Mouse (Mus musculus): ENCODE measurements around the gene Dnaja3. TPM values are rescaled to one million over a fixed set of nuclear protein-coding genes. Genes with fewer than 3 reads are reported as not detected.

The Dnaja3 gene
- polyA plus RNA-seq, 1 experiment, result 72.9 TPM

GRCm38 (mm10) chr16:4616829-4617228, 23.0 kb upstream of the Dnaja3 start:
- 58% methylated on average over 4 of the region's 4 CpGs for WGBS
- DNase-seq, result peak; percentile 13
- no peak overlapping the region for H3K4me3 ChIP-seq (ENCODE audit: insufficient read depth, low read depth, low read length)
- no peak for TF ChIP-seq POLR2A (IDR thresholded peaks at IDR 0.05; ENCODE audit: low read depth, low read length)
- TF ChIP-seq CTCF (conservative IDR thresholded peaks at IDR 0.05; ENCODE audit: insufficient read depth, insufficient read length, low read depth, low read length), result no peak
- H3K36me3 ChIP-seq (ENCODE audit: control insufficient read depth, insufficient read depth, low read length), result peaks cover 3% of the 10 kb centered on the region; the same call in 1 of the 2 replicates
- no peak overlapping the region for H3K27ac ChIP-seq (ENCODE audit: insufficient read depth, low read depth, low read length)
- H3K4me1 ChIP-seq (ENCODE audit: control insufficient read depth, insufficient read depth, low read length), result peaks cover 41% of the 10 kb centered on the region
- no peaks in the 10 kb centered on the region for H3K27me3 ChIP-seq (replicated peaks; ENCODE audit: control insufficient read depth, insufficient read depth, low read length)

- Histone ChIP-seq H3K4me3 (ENCODE audit: insufficient read depth, low read depth, low read length) (peak overlapping the region; percentile 80), H3K36me3 (ENCODE audit: control insufficient read depth, insufficient read depth, low read length) (no peaks in the 10 kb centered on the region), H3K27ac (ENCODE audit: insufficient read depth, low read depth, low read length) (peak overlapping the region; percentile 85), H3K27me3 (replicated peaks; ENCODE audit: control insufficient read depth, insufficient read depth, low read length) (no peaks in the 10 kb centered on the region), H3K4me1 (ENCODE audit: control insufficient read depth, insufficient read depth, low read length) (peaks cover 25% of the 10 kb centered on the region)
- WGBS, result 15% methylated on average over 9 of the region's 9 CpGs
- DNase-seq, result peak; percentile 12
- no peak for TF ChIP-seq CTCF (conservative IDR thresholded peaks at IDR 0.05; ENCODE audit: insufficient read depth, insufficient read length, low read depth, low read length)
- no peak for TF ChIP-seq POLR2A (IDR thresholded peaks at IDR 0.05; ENCODE audit: low read depth, low read length)
Measured at GRCm38 (mm10) chr16:4624074-4624473, 15.7 kb upstream of the Dnaja3 start.

- Histone ChIP-seq H3K4me3 (ENCODE audit: insufficient read depth, low read depth, low read length) (peak within 1 kb of the TSS; percentile 80), H3K4me1 (ENCODE audit: control insufficient read depth, insufficient read depth, low read length) (peaks cover 27% of the 10 kb centered on the region), H3K27ac (ENCODE audit: insufficient read depth, low read depth, low read length) (peak within 1 kb of the TSS; percentile 85), H3K27me3 (replicated peaks; ENCODE audit: control insufficient read depth, insufficient read depth, low read length) (no peaks in the 10 kb centered on the region), H3K36me3 (ENCODE audit: control insufficient read depth, insufficient read depth, low read length) (no peaks in the 10 kb centered on the region)
- peak; percentile 96 for DNase-seq
- no peak for TF ChIP-seq POLR2A (IDR thresholded peaks at IDR 0.05; ENCODE audit: low read depth, low read length)
- no peak for TF ChIP-seq CTCF (conservative IDR thresholded peaks at IDR 0.05; ENCODE audit: insufficient read depth, insufficient read length, low read depth, low read length)
- under 1% methylated on average over 56 of the region's 56 CpGs for WGBS
Measured at GRCm38 (mm10) chr16:4624481-4625110, 15.2 kb upstream of the Dnaja3 start, which contains the start of gene Pam16. Gene Pam16 (minus strand): TSS chr16:4624988.

- Histone ChIP-seq H3K4me1 (ENCODE audit: control insufficient read depth, insufficient read depth, low read length) (peaks cover 22% of the 10 kb centered on the region), H3K4me3 (ENCODE audit: insufficient read depth, low read depth, low read length) (no peak overlapping the region), H3K36me3 (ENCODE audit: control insufficient read depth, insufficient read depth, low read length) (no peaks in the 10 kb centered on the region), H3K27me3 (replicated peaks; ENCODE audit: control insufficient read depth, insufficient read depth, low read length) (no peaks in the 10 kb centered on the region), H3K27ac (ENCODE audit: insufficient read depth, low read depth, low read length) (no peak overlapping the region)
- no peak for DNase-seq
- 75% methylated on average over 6 of the region's 6 CpGs for WGBS
- no peak for TF ChIP-seq POLR2A (IDR thresholded peaks at IDR 0.05; ENCODE audit: low read depth, low read length)
Measured at GRCm38 (mm10) chr16:4627105-4627504, 12.7 kb upstream of the Dnaja3 start.

- WGBS, result 68% methylated on average over 9 of the region's 9 CpGs
- DNase-seq, result peak; percentile 72
- H3K36me3 ChIP-seq (ENCODE audit: control insufficient read depth, insufficient read depth, low read length), result no peaks in the 10 kb centered on the region
- no peak for TF ChIP-seq POLR2A (IDR thresholded peaks at IDR 0.05; ENCODE audit: low read depth, low read length)
- TF ChIP-seq CTCF (conservative IDR thresholded peaks at IDR 0.05; ENCODE audit: insufficient read depth, insufficient read length, low read depth, low read length), result no peak
- peaks cover 9% of the 10 kb centered on the region; the same call in 1 of the 2 replicates for H3K4me1 ChIP-seq (ENCODE audit: control insufficient read depth, insufficient read depth, low read length)
- no peaks in the 10 kb centered on the region for H3K27me3 ChIP-seq (replicated peaks; ENCODE audit: control insufficient read depth, insufficient read depth, low read length)
- H3K4me3 ChIP-seq (ENCODE audit: insufficient read depth, low read depth, low read length), result no peak overlapping the region
- H3K27ac ChIP-seq (ENCODE audit: insufficient read depth, low read depth, low read length), result no peak overlapping the region
Measured at GRCm38 (mm10) chr16:4628898-4629419, 10.8 kb upstream of the Dnaja3 start.

GRCm38 (mm10) chr16:4629950-4630349, 9.8 kb upstream of the Dnaja3 start:
- no peak overlapping the region for H3K4me3 ChIP-seq (ENCODE audit: insufficient read depth, low read depth, low read length)
- TF ChIP-seq CTCF (conservative IDR thresholded peaks at IDR 0.05; ENCODE audit: insufficient read depth, insufficient read length, low read depth, low read length), result peak; percentile 98
- TF ChIP-seq POLR2A (IDR thresholded peaks at IDR 0.05; ENCODE audit: low read depth, low read length), result no peak
- peak; percentile 89 for DNase-seq
- H3K27ac ChIP-seq (ENCODE audit: insufficient read depth, low read depth, low read length), result no peak overlapping the region
- H3K4me1 ChIP-seq (ENCODE audit: control insufficient read depth, insufficient read depth, low read length), result peaks cover 8% of the 10 kb centered on the region; the same call in 1 of the 2 replicates
- H3K36me3 ChIP-seq (ENCODE audit: control insufficient read depth, insufficient read depth, low read length), result no peaks in the 10 kb centered on the region
- 14% methylated on average over 6 of the region's 6 CpGs for WGBS
- H3K27me3 ChIP-seq (replicated peaks; ENCODE audit: control insufficient read depth, insufficient read depth, low read length), result no peaks in the 10 kb centered on the region

- no peak for TF ChIP-seq POLR2A (IDR thresholded peaks at IDR 0.05; ENCODE audit: low read depth, low read length)
- peak; percentile 63 for TF ChIP-seq CTCF (conservative IDR thresholded peaks at IDR 0.05; ENCODE audit: insufficient read depth, insufficient read length, low read depth, low read length)
- no peak overlapping the region for H3K4me3 ChIP-seq (ENCODE audit: insufficient read depth, low read depth, low read length)
- DNase-seq, result peak; percentile 74
- no peaks in the 10 kb centered on the region for H3K36me3 ChIP-seq (ENCODE audit: control insufficient read depth, insufficient read depth, low read length)
- no peaks in the 10 kb centered on the region for H3K27me3 ChIP-seq (replicated peaks; ENCODE audit: control insufficient read depth, insufficient read depth, low read length)
- WGBS, result 36% methylated on average over 7 of the region's 7 CpGs
- H3K27ac ChIP-seq (ENCODE audit: insufficient read depth, low read depth, low read length), result no peak overlapping the region
- H3K4me1 ChIP-seq (ENCODE audit: control insufficient read depth, insufficient read depth, low read length), result peaks cover 4% of the 10 kb centered on the region; the same call in 1 of the 2 replicates
Measured at GRCm38 (mm10) chr16:4632050-4632449, 7.7 kb upstream of the Dnaja3 start.

Data from kidney, adult 2 months (tissue).